Mouse (Mus musculus) cerebellum, adult (tissue): ENCODE measurements at regions not wholly inside any gene's neighbourhood (a gene's known extent, or its start where the extent isn't known, plus 50 kb on each side); places are given as distances from the start of the nearest gene placed in this dataset.

ENCODE experiments used
- ATAC-seq: cut with Nextera tagmentation; 2 replicates; pipeline ENCODE4 v1.9.2; 2017; ENCODE audit warnings: mild to moderate bottlenecking, moderate library complexity, mixed read lengths; ENCODE audit not compliant: insufficient number of reproducible peaks, low FRiP score, low TSS enrichment

GRCm38 (mm10) chr4:122455100-122455499 lies 234.0 kb upstream of the 9530002B09Rik start:
- ATAC-seq = peak; percentile 84; the same call in 1 of the 2 replicates
